Mouse (Mus musculus): Measurements from ENCODE around the gene Cfap97d2. TPM values are rescaled to one million over a fixed set of nuclear protein-coding genes. Genes with fewer than 3 reads are reported as not detected.

Gene Cfap97d2
- 2.3 and 2.6 TPM in 2 replicates for polyA plus RNA-seq (2016; fragmentation: Nextera tagmentation; extraction: Ambion mirVana)

GRCm38 (mm10) chr8:13705668-13706067, at the start of gene Cfap97d2:
Cfap97d2 (plus strand) TSS chr8:13705889.
- ATAC-seq (ENCODE audit: low FRiP score): peak; percentile 99
- H3K36me3 ChIP-seq: no peaks in the 10 kb centered on the region
- H3K9ac ChIP-seq: peak within 1 kb of the TSS; percentile 39; the same call in 1 of the 2 replicates
- no peaks in the 10 kb centered on the region for H3K27me3 ChIP-seq
- H3K9me3 ChIP-seq (replicated peaks): no peaks in the 10 kb centered on the region
- H3K4me1 ChIP-seq: peaks cover 12% of the 10 kb centered on the region
- peak within 1 kb of the TSS; percentile 44 for H3K4me2 ChIP-seq (replicated peaks)
- 7% methylated on average over 5 of the region's 5 CpGs for WGBS
- peak within 1 kb of the TSS; percentile 6; the same call in 1 of the 2 replicates for H3K4me3 ChIP-seq
- peak within 1 kb of the TSS; percentile 87 for H3K27ac ChIP-seq

GRCm38 (mm10) chr8:13657479-13657878, 48.2 kb upstream of the Cfap97d2 start:
- ATAC-seq (ENCODE audit: low FRiP score): no peak
- Histone ChIP-seq H3K27ac (no peak overlapping the region), H3K9ac (no peak overlapping the region), H3K27me3 (no peaks in the 10 kb centered on the region), H3K9me3 (replicated peaks) (no peaks in the 10 kb centered on the region), H3K4me1 (no peaks in the 10 kb centered on the region), H3K36me3 (no peaks in the 10 kb centered on the region), H3K4me2 (replicated peaks) (no peak overlapping the region), H3K4me3 (no peak overlapping the region)
- WGBS: 81% methylated on average over 12 of the region's 12 CpGs

GRCm38 (mm10) chr8:13660323-13660722, 45.4 kb upstream of the Cfap97d2 start:
- Histone ChIP-seq H3K4me1 (0 out of 2 replicates have a peak, but pooled peaks cover 2% of the 10 kb centered on the region), H3K36me3 (no peaks in the 10 kb centered on the region), H3K27ac (no peak overlapping the region), H3K4me3 (no peak overlapping the region), H3K4me2 (replicated peaks) (no peak overlapping the region), H3K9ac (no peak overlapping the region), H3K9me3 (replicated peaks) (no peaks in the 10 kb centered on the region), H3K27me3 (no peaks in the 10 kb centered on the region)
- WGBS: 90% methylated on average over 13 of the region's 13 CpGs
- no peak for ATAC-seq (ENCODE audit: low FRiP score)

GRCm38 (mm10) chr8:13664711-13665210, 40.9 kb upstream of the Cfap97d2 start:
- Histone ChIP-seq H3K36me3 (no peaks in the 10 kb centered on the region), H3K9me3 (replicated peaks) (no peaks in the 10 kb centered on the region), H3K4me1 (peaks cover 3% of the 10 kb centered on the region), H3K27me3 (no peaks in the 10 kb centered on the region), H3K9ac (no peak overlapping the region), H3K4me2 (replicated peaks) (no peak overlapping the region), H3K4me3 (no peak overlapping the region), H3K27ac (no peak overlapping the region)
- ATAC-seq (ENCODE audit: low FRiP score): no peak
- WGBS: 86% methylated on average over 6 of the region's 6 CpGs

- peaks cover 9% of the 10 kb centered on the region for H3K4me1 ChIP-seq
- H3K4me2 ChIP-seq (replicated peaks): no peak overlapping the region
- no peaks in the 10 kb centered on the region for H3K36me3 ChIP-seq
- no peak overlapping the region for H3K27ac ChIP-seq
- no peaks in the 10 kb centered on the region for H3K27me3 ChIP-seq
- no peaks in the 10 kb centered on the region for H3K9me3 ChIP-seq (replicated peaks)
- 85% methylated on average over 4 of the region's 4 CpGs for WGBS
- ATAC-seq (ENCODE audit: low FRiP score): no peak
- no peak overlapping the region for H3K9ac ChIP-seq
- no peak overlapping the region for H3K4me3 ChIP-seq
These were observed 40.2 kb upstream of the Cfap97d2 start for GRCm38 (mm10) chr8:13665538-13665937.

- no peaks in the 10 kb centered on the region for H3K9me3 ChIP-seq (replicated peaks)
- H3K27me3 ChIP-seq: no peaks in the 10 kb centered on the region
- no peak for ATAC-seq (ENCODE audit: low FRiP score)
- H3K4me1 ChIP-seq: peaks cover 12% of the 10 kb centered on the region
- no peak overlapping the region for H3K27ac ChIP-seq
- H3K36me3 ChIP-seq: no peaks in the 10 kb centered on the region
- 87% methylated on average over 8 of the region's 8 CpGs for WGBS
- H3K4me3 ChIP-seq: no peak overlapping the region
- no peak overlapping the region for H3K4me2 ChIP-seq (replicated peaks)
- no peak overlapping the region for H3K9ac ChIP-seq
These were observed 39.7 kb upstream of the Cfap97d2 start for GRCm38 (mm10) chr8:13665944-13666343.

- Histone ChIP-seq H3K4me3 (no peak overlapping the region), H3K36me3 (no peaks in the 10 kb centered on the region), H3K27me3 (no peaks in the 10 kb centered on the region), H3K9me3 (replicated peaks) (no peaks in the 10 kb centered on the region), H3K4me2 (replicated peaks) (no peak overlapping the region), H3K4me1 (peaks cover 12% of the 10 kb centered on the region), H3K27ac (no peak overlapping the region), H3K9ac (no peak overlapping the region)
- no peak for ATAC-seq (ENCODE audit: low FRiP score)
- 70% methylated on average over 4 of the region's 4 CpGs for WGBS
These were observed 37.8 kb upstream of the Cfap97d2 start for GRCm38 (mm10) chr8:13667917-13668316.

GRCm38 (mm10) chr8:13668367-13668766, 37.3 kb upstream of the Cfap97d2 start:
- no peak overlapping the region for H3K4me2 ChIP-seq (replicated peaks)
- no peak for ATAC-seq (ENCODE audit: low FRiP score)
- peak overlapping the region; percentile 3; the same call in 1 of the 2 replicates for H3K27ac ChIP-seq
- no peaks in the 10 kb centered on the region for H3K27me3 ChIP-seq
- peaks cover 16% of the 10 kb centered on the region for H3K4me1 ChIP-seq
- H3K9ac ChIP-seq: no peak overlapping the region
- no peak overlapping the region for H3K4me3 ChIP-seq
- no peaks in the 10 kb centered on the region for H3K36me3 ChIP-seq
- 52% methylated on average over 10 of the region's 10 CpGs for WGBS
- no peaks in the 10 kb centered on the region for H3K9me3 ChIP-seq (replicated peaks)

GRCm38 (mm10) chr8:13670011-13670471, 35.6 kb upstream of the Cfap97d2 start:
- H3K4me3 ChIP-seq: no peak overlapping the region
- ATAC-seq (ENCODE audit: low FRiP score): no peak
- no peaks in the 10 kb centered on the region for H3K9me3 ChIP-seq (replicated peaks)
- H3K4me1 ChIP-seq: peaks cover 28% of the 10 kb centered on the region
- no peaks in the 10 kb centered on the region for H3K36me3 ChIP-seq
- no peak overlapping the region for H3K4me2 ChIP-seq (replicated peaks)
- no peaks in the 10 kb centered on the region for H3K27me3 ChIP-seq
- no peak overlapping the region for H3K9ac ChIP-seq
- 81% methylated on average over 17 of the region's 17 CpGs for WGBS
- no peak overlapping the region for H3K27ac ChIP-seq

GRCm38 (mm10) chr8:13671246-13672003, 34.3 kb upstream of the Cfap97d2 start:
- Histone ChIP-seq H3K4me3 (no peak overlapping the region), H3K4me1 (peaks cover 42% of the 10 kb centered on the region), H3K9ac (no peak overlapping the region), H3K9me3 (replicated peaks) (no peaks in the 10 kb centered on the region), H3K4me2 (replicated peaks) (no peak overlapping the region), H3K27ac (no peak overlapping the region), H3K27me3 (no peaks in the 10 kb centered on the region), H3K36me3 (no peaks in the 10 kb centered on the region)
- 93% methylated on average over 10 of the region's 10 CpGs for WGBS
- ATAC-seq (ENCODE audit: low FRiP score): no peak

- no peaks in the 10 kb centered on the region for H3K9me3 ChIP-seq (replicated peaks)
- peaks cover 46% of the 10 kb centered on the region for H3K4me1 ChIP-seq
- no peak overlapping the region for H3K9ac ChIP-seq
- H3K4me2 ChIP-seq (replicated peaks): no peak overlapping the region
- no peak overlapping the region for H3K4me3 ChIP-seq
- 71% methylated on average over 4 of the region's 4 CpGs for WGBS
- no peak overlapping the region for H3K27ac ChIP-seq
- no peaks in the 10 kb centered on the region for H3K36me3 ChIP-seq
- 0 out of 2 replicates have a peak, but pooled peaks cover under 1% of the 10 kb centered on the region for H3K27me3 ChIP-seq
- no peak for ATAC-seq (ENCODE audit: low FRiP score)
These were observed 32.5 kb upstream of the Cfap97d2 start for GRCm38 (mm10) chr8:13673215-13673614.

GRCm38 (mm10) chr8:13674294-13675010, 31.2 kb upstream of the Cfap97d2 start:
- WGBS: 67% methylated on average over 12 of the region's 12 CpGs
- Histone ChIP-seq H3K27ac (no peak overlapping the region), H3K36me3 (no peaks in the 10 kb centered on the region), H3K4me1 (peaks cover 48% of the 10 kb centered on the region), H3K4me2 (replicated peaks) (peak overlapping the region; percentile 72; the same call in 1 of the 2 replicates), H3K9me3 (replicated peaks) (no peaks in the 10 kb centered on the region), H3K27me3 (peaks cover 10% of the 10 kb centered on the region), H3K4me3 (no peak overlapping the region), H3K9ac (no peak overlapping the region)
- no peak for ATAC-seq (ENCODE audit: low FRiP score)

All from hindbrain, embryonic 12.5 days (tissue).